Mouse (Mus musculus) gastrocnemius, postnatal 4 days (tissue): ENCODE measurements at regions not wholly inside any gene's neighbourhood (a gene's known extent, or its start where the extent isn't known, plus 50 kb on each side); places are given as distances from the start of the nearest gene placed in this dataset.
"Not testable (repeated sequence)": the region's sequence is repeated elsewhere in the genome, so short reads cannot be mapped to it uniquely, and the experiment has no call there.

Source experiments
- DNase-seq, 2 experiments: peaks; one replicate each; pipeline ENCODE4 v3.0.0; 2021 to 2022; ENCODE audit warnings: low spot score in 2 of 2, mixed read lengths in 2 of 2

DNA sequence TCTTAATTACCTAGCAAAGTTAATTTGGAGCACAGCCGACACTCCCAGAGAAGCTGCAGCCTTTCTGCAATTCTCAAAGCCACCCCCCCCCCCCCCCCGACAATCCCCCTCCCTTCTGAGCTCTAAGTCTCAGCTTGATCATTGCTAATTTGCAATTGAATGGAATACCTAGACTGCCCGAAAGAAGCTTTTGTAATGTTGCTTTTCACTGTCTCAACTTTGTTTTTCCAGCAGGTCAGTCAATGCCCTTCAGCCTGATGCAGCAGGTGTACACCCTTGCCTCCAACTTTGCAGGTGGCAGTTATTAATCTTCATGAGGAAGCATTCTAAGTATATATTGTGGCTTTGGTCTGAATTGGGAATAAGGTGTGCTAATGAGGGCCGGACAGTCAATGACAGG lies 1006.6 kb upstream of the Gm8797 start:
- DNase-seq, result no peak

DNA sequence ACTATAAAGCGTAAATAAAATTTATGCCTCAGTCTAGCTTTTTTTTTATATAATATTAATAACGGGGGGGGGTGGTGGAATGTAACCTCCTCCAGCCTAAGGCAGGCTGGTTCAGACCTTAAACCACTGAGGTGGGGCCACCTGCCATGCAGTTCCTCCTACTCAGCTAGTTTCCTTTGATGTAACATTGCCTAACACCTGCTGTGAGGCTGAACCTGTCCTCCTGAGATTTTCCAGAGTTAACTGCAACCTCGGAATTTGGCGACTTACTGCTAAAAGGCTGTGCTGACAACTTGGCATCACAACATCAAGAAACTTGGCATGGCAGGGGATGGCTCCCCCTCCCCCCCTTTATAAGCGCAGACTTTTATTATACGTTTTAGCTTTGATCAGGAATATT lies 1006.0 kb upstream of the Gm8797 start:
- DNase-seq, result no peak

DNA sequence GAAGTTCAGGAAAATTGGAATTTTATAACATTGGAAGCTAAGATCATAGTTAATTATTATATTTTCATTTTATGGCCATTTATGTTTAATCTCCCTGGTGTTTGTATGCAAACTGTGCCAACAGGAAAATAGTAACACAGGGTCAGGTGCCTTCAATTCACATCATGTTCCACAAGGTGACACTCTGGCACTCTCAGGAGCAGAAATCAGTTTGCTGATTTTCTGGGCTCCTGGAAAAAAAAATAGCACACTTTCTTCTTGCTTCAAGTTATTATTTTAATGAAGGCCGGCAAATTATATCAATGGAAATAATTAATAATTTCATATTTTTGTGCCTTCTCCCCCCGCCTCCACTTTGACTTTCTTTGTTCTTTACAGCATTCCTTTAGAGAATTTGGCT lies 994.5 kb upstream of the Gm8797 start:
- no peak for DNase-seq

DNA sequence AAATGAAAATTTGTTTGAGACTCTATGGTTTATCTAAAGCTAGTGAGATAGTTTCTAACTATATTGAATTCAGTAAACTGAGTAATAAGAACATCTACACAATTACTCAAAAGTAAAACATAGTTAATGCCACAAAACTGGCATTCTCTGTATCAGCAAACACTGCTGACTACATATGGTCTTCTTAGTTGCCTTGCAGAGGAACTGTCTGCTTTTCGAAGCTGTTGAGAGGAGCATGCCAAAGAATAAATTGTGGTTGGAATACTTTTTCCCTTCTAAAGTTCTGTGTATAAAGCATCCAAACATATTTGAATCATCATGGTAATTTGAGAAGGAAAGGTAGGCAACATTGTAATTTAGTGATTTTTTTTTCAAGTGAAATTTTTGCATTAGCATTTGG lies 993.5 kb upstream of the Gm8797 start:
- no peak for DNase-seq

DNA sequence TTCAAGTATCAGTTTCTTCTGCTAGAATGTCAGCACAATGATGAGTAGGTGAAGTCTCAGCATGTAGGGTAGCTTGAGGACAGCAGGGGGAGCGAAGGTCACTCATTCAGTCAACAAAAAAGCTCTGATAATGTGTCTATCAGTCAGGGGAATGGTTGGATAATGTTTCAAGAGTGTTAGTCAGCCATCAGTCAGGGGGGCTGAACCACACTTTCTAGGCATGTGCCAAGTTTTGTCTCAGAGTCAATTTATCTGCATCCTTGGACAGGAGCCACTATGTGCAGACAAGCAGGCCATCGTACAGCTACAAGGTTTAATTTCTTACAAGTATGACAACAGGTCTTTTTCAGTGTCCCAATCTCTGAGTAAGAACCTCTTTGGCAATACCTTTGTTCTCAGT lies 987.5 kb upstream of the Gm8797 start:
- no peak for DNase-seq

DNA sequence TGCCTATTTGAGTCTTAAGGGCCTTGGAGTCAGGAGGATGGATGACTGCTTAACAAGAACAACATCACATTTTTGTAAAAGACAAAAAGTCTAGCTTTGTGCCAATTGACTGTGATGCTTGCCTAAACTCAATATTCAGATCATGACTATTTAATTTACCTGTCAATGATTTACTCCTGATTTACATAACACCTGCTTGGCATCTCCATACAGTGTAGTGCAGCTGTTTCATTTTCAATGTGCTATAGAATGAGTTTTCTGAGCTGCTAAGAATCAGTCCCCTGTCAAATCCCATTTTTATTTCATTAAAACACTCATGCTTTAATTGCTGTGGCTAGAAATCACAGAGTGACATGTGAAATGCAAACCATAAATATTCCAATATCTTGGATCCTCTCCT lies 974.0 kb upstream of the Gm8797 start:
- DNase-seq, result no peak

DNA sequence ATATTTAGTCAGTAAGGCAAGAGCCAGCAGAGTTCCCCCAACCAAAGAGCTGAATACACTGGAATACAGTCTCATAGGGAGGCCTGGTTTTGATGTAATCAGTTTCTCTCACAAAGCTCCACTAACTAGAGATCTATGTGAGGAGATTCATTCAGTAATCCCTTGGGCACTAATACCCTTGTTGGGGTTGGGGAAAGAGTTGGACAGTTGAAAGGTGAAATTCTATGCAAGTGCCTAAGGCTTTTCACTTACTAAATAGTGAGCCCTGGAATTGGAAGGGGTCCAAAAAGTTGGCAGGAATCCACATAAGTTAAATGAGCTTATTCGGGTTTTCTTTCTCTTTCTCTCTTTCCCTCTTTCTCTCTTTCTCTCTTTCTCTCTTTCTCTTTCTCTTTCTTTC lies 965.4 kb upstream of the Gm8797 start:
- no peak for DNase-seq

DNA sequence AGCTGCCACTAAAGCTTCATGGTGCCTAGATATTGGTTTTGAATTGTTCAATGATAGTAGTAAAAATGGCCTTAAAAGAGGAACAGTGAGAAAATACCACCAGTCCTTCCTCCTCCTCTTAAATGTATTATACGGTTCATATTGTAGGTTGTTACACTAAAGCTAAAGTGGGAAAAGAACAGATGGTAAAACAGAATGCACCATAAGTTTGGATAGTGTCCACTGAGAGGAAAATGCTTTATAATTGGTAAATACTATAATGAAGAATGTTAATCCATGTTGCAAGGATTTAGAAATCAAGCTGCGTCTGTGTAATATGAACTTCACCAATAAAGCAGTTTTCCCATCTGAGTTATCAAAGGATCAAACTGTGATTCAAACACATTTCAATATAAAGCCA lies 957.5 kb upstream of the Gm8797 start:
- DNase-seq, result no peak

DNA sequence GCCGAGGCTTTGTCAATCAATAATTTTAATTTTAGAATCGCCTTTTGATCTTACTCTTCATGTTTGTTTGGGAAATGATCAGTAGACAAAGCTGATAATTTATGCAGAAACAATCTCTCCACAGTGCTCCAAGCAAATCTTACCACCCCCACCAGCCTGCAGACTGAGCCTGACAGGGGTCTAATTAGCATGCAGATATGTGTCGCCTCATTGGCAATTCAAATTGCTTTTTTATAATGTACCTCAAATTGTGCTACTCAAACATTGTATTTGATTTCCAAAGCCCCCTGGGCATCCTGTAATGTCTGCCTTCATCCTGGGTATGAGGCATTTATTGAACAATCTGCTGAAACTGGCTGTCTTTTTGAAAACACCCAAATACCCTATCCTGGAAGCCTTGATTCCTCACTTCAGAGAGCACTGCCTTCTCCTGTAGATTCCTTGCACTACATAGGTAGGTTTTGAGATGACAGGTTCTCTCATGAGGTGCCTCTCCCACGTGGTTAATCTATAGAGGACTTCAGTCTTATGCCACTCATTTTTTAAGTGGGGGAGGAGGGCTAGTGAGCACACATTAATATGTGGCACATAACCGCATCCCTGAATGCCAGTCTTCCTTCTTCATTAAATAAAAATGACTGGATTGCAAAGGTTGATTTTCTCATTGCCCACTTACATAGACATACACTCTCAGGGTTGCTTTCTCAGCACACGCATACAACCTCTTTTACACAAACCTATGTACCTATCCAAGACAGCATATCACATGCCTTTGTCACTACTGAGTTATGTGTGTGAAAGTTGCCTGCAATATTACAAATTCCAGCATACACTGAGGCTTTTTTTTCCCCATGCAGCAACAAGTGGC lies 954.3 kb upstream of the Gm8797 start:
- no peak for DNase-seq

DNA sequence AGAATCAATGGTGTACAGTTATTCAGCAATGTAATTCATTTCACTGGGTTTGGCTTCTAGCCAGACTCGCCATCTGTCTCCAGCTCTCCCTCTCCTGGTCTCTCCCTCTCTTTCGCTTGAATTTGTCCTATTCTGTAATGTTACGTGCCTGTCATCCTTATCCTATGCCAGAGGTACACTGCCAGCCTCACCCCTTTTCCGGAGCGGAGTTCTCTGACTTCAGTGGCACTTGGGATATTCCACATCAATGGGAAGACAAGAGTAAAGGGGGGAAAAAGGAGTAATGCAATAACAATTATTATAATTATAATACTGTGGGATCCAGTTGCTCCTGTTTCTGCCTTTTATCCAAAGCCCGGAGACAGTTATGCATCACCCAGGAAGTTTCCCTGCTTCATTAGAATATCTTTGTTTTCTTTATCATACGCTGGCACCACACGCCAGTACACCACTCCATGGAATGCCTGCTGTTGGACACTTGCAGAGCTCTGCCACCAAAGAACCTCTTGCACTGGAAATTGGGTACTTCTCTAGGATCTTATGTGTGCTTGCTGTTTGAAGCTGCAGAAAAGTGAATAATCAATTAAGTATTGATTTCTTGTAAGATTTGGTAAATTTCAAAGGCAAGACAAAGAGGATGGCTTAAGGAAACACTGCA lies 953.6 kb upstream of the Gm8797 start:
- DNase-seq, result peak in 1 of 2 experiments; percentile 20

DNA sequence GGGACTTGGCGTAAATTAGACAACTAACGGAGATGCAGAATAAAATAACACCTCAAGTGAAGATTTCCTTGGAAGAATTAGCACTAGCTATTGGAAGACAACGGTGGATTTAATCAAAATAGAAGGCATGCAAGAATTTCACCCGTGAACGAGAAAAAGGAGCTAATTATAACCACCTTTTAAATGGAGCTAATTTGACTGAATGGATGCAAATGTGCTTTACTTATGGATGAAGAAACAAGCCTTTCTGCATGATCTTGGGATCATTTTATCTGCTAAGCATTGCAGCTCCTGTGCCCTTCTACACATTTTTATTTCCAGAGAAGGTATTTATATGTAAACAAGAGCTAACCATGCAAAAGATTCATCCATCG lies 953.1 kb upstream of the Gm8797 start:
- no peak for DNase-seq

DNA sequence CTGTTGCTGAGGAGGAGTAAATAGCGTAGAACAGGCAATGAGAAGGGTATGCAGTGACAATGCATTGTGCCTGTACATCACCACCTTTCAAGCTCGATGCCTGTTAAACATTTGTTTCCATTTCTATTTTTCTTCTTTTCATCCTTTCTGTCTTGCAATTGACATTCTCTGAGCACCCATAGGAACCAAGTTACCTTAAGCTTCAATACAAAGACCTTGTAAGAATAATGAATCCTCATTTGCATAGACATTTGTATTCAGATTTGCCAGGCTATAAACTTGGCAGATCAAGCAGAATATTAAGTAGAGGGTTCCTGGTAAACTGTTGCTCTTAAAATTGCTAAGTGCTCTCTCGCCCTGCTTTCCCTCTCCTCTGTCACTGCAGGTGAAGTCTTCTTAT lies 952.2 kb upstream of the Gm8797 start:
- no peak for DNase-seq

DNA sequence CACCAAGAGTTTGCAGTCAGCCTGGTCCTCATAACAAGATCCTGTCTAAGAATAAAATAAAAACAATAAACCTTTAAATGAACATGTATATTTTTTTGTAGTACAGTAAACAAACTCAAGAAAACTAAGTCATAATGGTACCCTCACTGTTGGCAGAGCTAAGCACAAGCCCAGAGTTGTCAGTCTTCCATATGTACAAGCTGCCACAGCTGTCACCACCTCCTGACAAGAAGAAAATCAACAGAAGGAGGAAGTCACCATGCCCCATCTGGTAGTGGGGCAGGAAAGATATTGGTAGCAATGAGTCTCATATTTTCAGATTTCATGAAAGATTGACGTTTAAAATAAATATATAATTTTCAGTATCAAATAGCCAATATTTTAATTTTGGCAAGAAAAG lies 916.1 kb upstream of the Gm8797 start:
- DNase-seq, result no peak

DNA sequence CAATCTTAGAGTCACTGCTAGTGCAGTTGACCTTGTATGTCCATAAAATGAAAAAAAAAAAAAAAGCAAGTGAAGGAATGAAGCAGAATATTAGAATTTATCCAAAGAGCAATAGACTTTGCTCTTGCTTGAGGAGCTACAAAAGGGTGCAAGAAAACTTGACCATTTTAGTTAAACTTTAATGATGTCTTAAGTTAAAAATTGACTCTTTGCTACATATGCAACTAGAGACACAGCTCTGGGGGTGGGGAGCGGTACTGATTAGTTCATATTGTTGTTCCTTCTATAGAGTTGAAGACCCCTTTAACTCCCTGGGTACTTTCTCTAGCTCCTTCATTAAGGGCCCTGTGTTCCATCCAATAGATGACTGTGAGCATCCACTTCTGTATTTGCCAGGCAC lies 915.0 kb upstream of the Gm8797 start:
- no peak for DNase-seq

DNA sequence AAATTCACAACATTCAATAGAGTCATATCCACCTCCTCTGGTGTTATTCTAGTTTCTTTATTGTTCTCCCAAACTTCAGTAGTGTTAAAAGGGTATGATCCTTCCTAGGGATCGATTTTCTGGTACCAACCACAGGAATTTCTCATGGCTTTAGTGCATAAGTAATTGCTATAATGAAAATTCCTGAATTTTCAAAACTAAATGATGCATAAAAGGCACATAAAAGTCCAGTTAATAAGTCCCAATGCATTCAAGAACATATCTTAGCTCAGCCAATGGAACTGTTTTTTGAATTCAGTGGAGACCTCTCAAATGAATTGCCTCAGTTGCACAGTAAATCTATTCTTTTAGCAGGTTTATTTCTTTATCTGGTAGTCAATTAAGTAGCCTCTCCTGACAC lies 913.7 kb upstream of the Gm8797 start:
- no peak for DNase-seq

DNA sequence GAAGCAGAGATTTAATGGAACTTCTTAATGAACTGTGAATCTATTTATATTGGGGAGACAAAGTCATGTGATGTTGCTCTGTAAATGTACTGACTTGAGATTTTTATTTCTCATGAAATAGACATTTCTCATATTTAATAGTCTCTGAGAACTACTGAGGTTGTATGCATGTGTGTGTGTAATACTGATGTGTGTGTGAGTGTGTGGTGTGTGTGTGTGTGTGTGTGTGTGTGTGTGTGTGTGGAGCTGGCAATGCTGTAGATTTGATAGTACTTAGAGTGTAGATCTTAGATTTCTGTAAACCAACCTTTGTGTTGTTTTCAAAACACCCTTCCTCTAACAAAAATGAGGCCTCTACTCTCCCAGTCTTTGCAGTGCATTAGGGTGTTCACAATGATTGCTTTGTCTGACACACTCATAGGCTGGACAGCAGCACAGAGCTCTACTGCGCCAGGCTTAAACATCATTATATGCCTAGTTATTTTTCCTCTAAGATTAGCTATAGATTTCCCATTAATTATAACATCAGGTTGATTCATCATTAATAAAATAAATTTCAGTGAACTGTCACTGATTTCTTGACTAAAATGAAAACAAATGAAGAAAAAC lies 895.5 kb upstream of the Gm8797 start:
- no peak for DNase-seq

DNA sequence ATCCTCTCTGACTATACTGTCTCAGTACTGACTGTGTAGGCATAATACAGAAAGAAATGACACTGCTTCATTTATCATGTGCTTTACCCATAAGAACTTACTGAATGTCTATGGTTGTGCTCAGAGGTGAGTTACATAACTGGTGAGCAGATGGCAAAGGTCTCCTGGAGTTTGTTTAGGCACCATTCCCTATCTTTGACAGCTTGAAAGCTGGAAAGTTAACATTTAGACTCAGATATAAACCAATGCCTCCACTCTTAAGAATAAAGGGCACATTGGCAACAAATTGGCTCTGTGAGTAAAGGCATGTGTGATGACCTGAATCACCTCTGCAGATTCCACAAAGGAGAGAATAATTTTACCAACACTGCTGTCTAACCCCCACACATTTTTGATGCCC lies 894.0 kb upstream of the Gm8797 start:
- no peak for DNase-seq

DNA sequence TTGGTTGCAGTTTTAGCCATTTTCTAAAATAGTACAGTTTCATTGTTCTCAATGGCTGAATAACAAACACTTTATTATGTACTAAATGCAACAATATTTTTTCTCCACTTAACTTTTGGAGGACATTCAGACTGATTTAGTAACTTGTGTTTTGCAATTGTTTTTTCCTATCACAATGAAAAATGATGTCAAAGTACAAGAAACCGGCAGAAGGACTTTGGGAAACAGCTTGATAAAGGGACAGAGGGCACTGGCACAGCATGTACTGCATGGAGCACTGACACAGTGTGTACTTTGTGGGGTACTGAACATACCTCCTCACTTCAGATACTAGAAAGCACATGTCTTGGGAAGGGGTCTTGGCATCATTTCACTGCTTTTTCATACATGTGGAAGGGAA lies 884.4 kb upstream of the Gm8797 start:
- DNase-seq, result no peak

DNA sequence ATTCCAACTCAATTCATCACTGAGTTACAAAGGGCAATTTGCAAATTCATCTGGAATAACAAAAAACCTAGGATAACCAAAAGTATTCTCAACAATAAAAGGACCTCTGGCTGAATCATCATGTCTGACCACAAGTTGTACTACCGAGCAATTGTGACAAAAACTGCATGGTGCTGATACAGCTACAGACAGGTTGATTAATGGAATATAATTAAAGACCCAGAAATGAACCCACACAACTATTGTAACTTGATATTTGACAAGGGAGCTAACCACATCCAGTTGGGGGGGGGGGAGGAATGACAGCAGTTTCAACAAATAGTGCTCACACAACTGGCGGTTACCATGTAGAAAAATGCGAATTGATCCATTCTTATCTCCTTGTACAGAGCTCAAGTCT lies 864.7 kb upstream of the Gm8797 start:
- DNase-seq, result no peak

DNA sequence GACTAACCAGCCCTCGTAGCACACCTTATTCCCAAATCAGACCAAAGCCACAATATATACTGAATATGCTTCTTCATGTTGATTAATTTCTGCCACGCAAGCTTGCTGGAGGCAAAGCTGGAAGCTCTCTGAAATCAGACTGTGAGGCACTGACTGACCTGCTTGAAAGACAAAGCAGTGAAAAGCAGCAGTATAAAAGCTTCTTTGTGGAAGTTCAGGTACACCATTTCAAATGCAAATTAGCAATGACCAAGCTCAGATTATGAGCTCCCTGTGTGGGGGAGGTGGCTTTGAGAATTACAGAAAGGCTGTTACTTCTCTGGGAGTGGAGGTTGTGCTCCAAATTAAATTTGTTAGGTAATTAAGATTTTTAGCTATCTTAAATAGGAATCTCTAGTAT lies 857.5 kb upstream of the Gm8797 start:
- no peak for DNase-seq

DNA sequence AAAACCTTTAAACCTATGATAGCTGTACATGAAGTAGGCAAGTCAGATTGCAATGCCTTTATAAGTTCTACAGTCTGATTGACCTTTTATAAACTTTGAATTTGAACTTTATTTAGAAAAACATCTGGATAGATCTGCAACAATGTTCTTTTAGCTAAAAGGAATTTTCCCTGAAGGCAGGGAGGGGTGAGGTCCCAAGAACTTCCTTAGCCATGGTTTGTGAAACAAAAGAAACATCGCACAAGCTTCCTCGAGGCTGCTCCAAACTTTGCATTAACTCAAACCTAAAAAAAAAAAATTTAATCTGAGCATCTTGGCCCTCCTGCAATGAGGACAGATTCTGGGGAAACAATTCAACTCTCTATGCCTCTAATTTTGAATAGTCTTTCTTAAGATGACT lies 854.8 kb upstream of the Gm8797 start:
- no peak for DNase-seq

DNA sequence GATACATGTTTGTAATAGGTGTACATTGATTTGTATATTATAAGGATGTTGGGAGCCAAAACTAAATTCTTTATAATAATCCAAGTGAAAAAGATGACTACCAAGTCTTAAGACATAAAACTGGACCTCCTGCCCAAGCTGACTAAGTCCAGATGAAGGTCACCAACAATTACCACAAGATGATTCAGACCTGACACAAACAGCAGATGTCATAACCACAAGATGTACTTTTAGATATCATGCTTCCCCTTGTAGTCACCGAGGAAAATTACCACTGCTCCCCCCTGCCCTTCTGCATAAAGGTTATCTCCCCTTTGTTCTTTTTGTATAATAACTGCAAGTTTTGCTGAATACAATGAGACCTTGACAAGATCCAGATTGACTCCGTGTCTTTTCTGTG lies 843.0 kb upstream of the Gm8797 start:
- not testable (repeated sequence) for DNase-seq

DNA sequence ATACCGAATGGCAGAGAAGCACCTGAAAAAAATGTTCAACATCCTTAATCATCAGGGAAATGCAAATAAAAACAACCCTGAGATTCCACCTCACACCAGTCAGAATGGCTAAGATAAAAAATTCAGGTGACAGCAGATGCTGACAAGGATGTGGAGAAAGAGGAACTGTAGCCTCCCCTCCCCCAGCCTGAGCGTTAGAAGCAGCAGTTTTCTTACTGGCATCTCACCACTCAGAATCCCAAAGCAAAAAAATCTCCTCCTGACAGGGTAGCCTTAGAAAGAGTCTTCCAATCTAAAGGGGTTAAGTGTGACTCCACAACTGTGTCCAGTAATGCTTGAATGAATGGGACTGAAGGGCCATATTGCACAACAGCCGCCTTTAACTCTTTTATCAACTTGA lies 819.9 kb upstream of the Gm8797 start:
- DNase-seq, result not testable (repeated sequence)
